Mouse (Mus musculus) B cell, adult 67 days (primary cell): ENCODE results near the gene Nkiras2. TPM values are rescaled to one million over a fixed set of nuclear protein-coding genes. Genes with fewer than 3 reads are reported as not detected.

ENCODE experiments used
- total RNA-seq, 2 experiments: library from RNA; stranded (reverse); gene quantifications; 4 replicates each; pipeline ENCODE4 v1.2.4; 2023

Gene Nkiras2
- 10 to 100 TPM; 26.7 to 31.0 TPM for total RNA-seq

GRCm38 (mm10) chr11:100618761-100619484 lies at the start of gene Nkiras2:
Nkiras2 (plus strand) TSS chr11:100619244.

GRCm38 (mm10) chr11:100574708-100575483 lies 44.1 kb upstream of the Nkiras2 start, which contains the start of gene Cnp:
Cnp (plus strand) TSS chr11:100574904.

DNA sequence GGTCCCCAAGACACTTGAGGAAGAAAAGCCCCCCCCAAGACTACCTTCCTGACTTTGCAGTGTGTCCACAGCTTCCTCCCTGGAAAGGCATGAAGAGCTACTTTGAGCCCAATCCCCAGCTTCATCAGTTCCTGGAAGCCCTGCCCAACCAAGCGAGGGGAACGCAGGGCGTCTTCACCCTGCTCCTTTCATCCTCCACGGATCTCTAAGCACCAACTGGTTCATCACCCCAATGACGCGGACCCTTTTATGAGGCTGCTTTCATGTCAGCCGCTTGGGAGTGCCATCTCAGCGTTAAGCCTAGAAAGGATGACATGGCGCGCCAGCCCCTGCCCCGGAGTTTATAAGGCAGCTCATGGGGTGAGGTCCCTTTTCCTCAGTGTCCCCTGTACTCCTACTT lies 938 bp downstream of the Nkiras2 start, which contains the start of gene Dnajc7:
Gene Dnajc7 (minus strand): TSS at position 187 of the 400 bp plus-strand sequence.

Other genes with a start within 250 kb of the Nkiras2 start
- gene Jup, start 221.5 kb upstream of the Nkiras2 start, total RNA-seq, result 10 to 100 TPM; 13.3 to 14.9 TPM
- gene P3h4, start 204.4 kb upstream of the Nkiras2 start, total RNA-seq, result not detected
- not detected for gene Fkbp10, start 203.5 kb upstream of the Nkiras2 start, total RNA-seq
- gene Nt5c3b, start 177.4 kb upstream of the Nkiras2 start, total RNA-seq, result 10 to 100 TPM; 61.1 to 67.3 TPM
- 1 to 10 TPM; 2.2 to 2.8 TPM for gene Klhl10, start 177.3 kb upstream of the Nkiras2 start, total RNA-seq
- gene Klhl11, start 146.5 kb upstream of the Nkiras2 start, total RNA-seq, result 10 to 100 TPM; 26.9 to 29.7 TPM
- gene Acly, start 91.2 kb upstream of the Nkiras2 start, total RNA-seq, result 100 to 1,000 TPM; 147 to 175 TPM
- gene Ttc25, start 73.6 kb upstream of the Nkiras2 start, total RNA-seq, result 1 to 10 TPM in 1 of 2 experiments, under 1 TPM in 1; 0.49 to 1.1 TPM
- 100 to 1,000 TPM; 194 to 195 TPM for gene Cnp, start 44.3 kb upstream of the Nkiras2 start, total RNA-seq
- gene Dnajc7, start 924 bp downstream of the Nkiras2 start, total RNA-seq, result 100 to 1,000 TPM; 510 to 568 TPM
- not detected for gene Zfp385c, start 73.2 kb downstream of the Nkiras2 start, total RNA-seq
- gene Dhx58, start 85.0 kb downstream of the Nkiras2 start, total RNA-seq, result 10 to 100 TPM; 18.5 to 34.8 TPM
- gene Kat2a, start 93.2 kb downstream of the Nkiras2 start, total RNA-seq, result 10 to 100 TPM; 41.1 to 44.3 TPM
- gene Hspb9, start 94.6 kb downstream of the Nkiras2 start, total RNA-seq, result not detected
- gene Rab5c, start 119.0 kb downstream of the Nkiras2 start, total RNA-seq, result 100 to 1,000 TPM; 128 to 139 TPM
- gene Kcnh4, start 140.7 kb downstream of the Nkiras2 start, total RNA-seq, result 1 to 10 TPM; 3.0 to 4.3 TPM
- not detected for gene Hcrt, start 143.7 kb downstream of the Nkiras2 start, total RNA-seq
- 10 to 100 TPM; 15.8 to 22.5 TPM for gene Ghdc, start 151.7 kb downstream of the Nkiras2 start, total RNA-seq
- gene Stat5b, start 231.5 kb downstream of the Nkiras2 start, total RNA-seq, result 10 to 100 TPM; 72.9 to 73.0 TPM
- 10 to 100 TPM; 40.0 to 40.6 TPM for gene Stat5a, start 240.1 kb downstream of the Nkiras2 start, total RNA-seq